Mouse (Mus musculus) brain, embryonic 14.5 days (tissue): ENCODE results near the gene Farsb.

ENCODE experiments used
- CTCF ChIP-seq: fragments of 200-500 bp; IDR thresholded peaks from 2 replicates; pipeline ENCODE4 v1.5.1; 2012; ENCODE audit warnings: inconsistent platforms, mild to moderate bottlenecking, moderate library complexity, borderline replicate concordance; ENCODE audit not compliant: insufficient read depth, insufficient read length; ENCODE audit errors: extremely low read depth
- POLR2A ChIP-seq: fragments of 200-500 bp; IDR thresholded peaks from 2 replicates; pipeline ENCODE4 v1.6.1; 2012; ENCODE audit warnings: mild to moderate bottlenecking, inconsistent platforms, borderline replicate concordance; ENCODE audit not compliant: poor library complexity, insufficient read depth, insufficient read length, severe bottlenecking; ENCODE audit errors: extremely low read depth

DNA sequence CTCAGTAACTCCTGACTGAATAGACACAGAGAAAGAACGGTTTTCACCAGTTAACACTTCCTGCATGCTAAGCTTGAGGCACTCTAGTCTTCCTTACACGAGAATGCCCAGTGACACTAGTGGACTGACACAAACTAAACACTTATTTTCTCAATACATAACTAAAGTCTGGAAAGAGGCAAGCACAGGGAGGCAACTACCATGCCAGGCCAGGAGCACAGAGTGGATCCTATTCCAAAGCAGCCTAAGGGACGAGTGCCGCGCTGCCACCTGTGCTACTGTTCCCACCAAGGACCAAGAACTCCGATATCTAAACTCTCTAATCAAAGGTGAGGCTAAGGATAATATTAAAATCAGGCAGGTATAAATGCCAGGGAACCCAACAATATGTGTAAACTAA, 42.0 kb downstream of the Farsb start:
- TF ChIP-seq CTCF: no peak
- no peak for TF ChIP-seq POLR2A
